Mouse (Mus musculus) embryonic fibroblast, embryonic 13.5 days (primary cell): ENCODE data around the gene Cygb. TPM values are rescaled to one million over a fixed set of nuclear protein-coding genes. Genes with fewer than 3 reads are reported as not detected.
"Not testable (repeated sequence)": the region's sequence is repeated elsewhere in the genome, so short reads cannot be mapped to it uniquely, and the experiment has no call there.

Source experiments
- H3K27ac ChIP-seq: 2 replicates; pipeline ENCODE4 v1.5.1; 2012; ENCODE audit warnings: low read length, control low read depth, inconsistent platforms; ENCODE audit not compliant: insufficient read depth
- H3K4me1 ChIP-seq: 2 replicates; pipeline ENCODE4 v1.6.1; 2011; ENCODE audit warnings: low read length; ENCODE audit not compliant: control insufficient read depth, insufficient read depth
- H3K4me3 ChIP-seq: 2 replicates; pipeline ENCODE4 v1.5.1; 2011; ENCODE audit warnings: mild to moderate bottlenecking, control low read depth, low read length; ENCODE audit not compliant: insufficient read depth
- CTCF ChIP-seq: IDR thresholded peaks from 2 replicates; pipeline ENCODE4 v1.5.1; 2011; ENCODE audit warnings: mild to moderate bottlenecking, control low read depth, low read length, moderate library complexity, borderline replicate concordance; ENCODE audit not compliant: insufficient read depth
- POLR2A ChIP-seq: IDR thresholded peaks from 2 replicates; pipeline ENCODE4 v1.6.1; 2011; ENCODE audit warnings: low read depth, mild to moderate bottlenecking, control low read depth, low read length, moderate library complexity
- polyA plus RNA-seq: library from polyadenylated mRNA; stranded (reverse); fragments of >200 nt; gene quantifications from 2 replicates; pipeline ENCODE4 v1.2.4, GENCODE M21; 2011; ENCODE audit warnings: low read depth; ENCODE audit not compliant: missing spikeins, insufficient read length

Gene Cygb
- polyA plus RNA-seq, 1 experiment: 0.74 TPM

- no peak overlapping the region for H3K27ac ChIP-seq
- H3K4me1 ChIP-seq: no peaks in the 10 kb centered on the region
- TF ChIP-seq POLR2A: no peak
- TF ChIP-seq CTCF: no peak
- H3K4me3 ChIP-seq: no peak overlapping the region
Observed at GRCm38 (mm10) chr11:116668381-116668825, 14.3 kb upstream of the Cygb start.

GRCm38 (mm10) chr11:116667930-116668329 is 13.8 kb upstream of the Cygb start:
- TF ChIP-seq CTCF: no peak
- TF ChIP-seq POLR2A: no peak
- no peak overlapping the region for H3K27ac ChIP-seq
- H3K4me3 ChIP-seq: no peak overlapping the region
- no peaks in the 10 kb centered on the region for H3K4me1 ChIP-seq

DNA sequence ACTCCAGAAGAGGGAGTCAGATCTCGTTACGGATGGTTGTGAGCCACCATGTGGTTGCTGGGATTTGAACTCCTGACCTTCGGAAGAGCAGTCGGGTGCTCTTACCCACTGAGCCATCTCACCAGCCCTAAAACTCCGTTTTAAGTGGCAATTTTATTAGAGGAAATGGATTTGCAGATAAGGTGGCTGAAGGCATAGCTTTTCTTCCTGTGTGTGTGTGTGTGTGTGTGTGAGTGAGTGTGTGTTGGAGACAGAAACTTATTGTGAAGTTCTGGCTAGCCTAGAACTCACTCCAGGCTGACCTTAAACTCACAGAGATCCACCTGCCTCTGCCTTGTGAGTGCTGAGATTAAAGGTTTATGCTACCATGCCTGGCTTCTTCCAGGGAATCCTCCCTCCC is 12.9 kb upstream of the Cygb start:
- H3K4me3 ChIP-seq, H3K27ac ChIP-seq, H3K4me1 ChIP-seq: not testable (repeated sequence)

GRCm38 (mm10) chr11:116666566-116666965 is 12.5 kb upstream of the Cygb start:
- TF ChIP-seq POLR2A (no peak), CTCF (no peak)
- no peak overlapping the region for H3K27ac ChIP-seq
- H3K4me1 ChIP-seq: no peaks in the 10 kb centered on the region
- H3K4me3 ChIP-seq: no peak overlapping the region

- TF ChIP-seq CTCF (no peak), POLR2A (no peak)
- no peak overlapping the region for H3K27ac ChIP-seq
- H3K4me3 ChIP-seq: no peak overlapping the region
- H3K4me1 ChIP-seq: no peaks in the 10 kb centered on the region
Observed at GRCm38 (mm10) chr11:116665289-116665688, 11.2 kb upstream of the Cygb start.

- Histone ChIP-seq H3K27ac (no peak overlapping the region), H3K4me1 (no peaks in the 10 kb centered on the region), H3K4me3 (no peak overlapping the region)
- TF ChIP-seq CTCF: no peak
- TF ChIP-seq POLR2A: no peak
Observed at GRCm38 (mm10) chr11:116661948-116662377, 7.8 kb upstream of the Cygb start.

- Histone ChIP-seq H3K27ac (no peak overlapping the region), H3K4me1 (no peaks in the 10 kb centered on the region), H3K4me3 (no peak overlapping the region)
- TF ChIP-seq CTCF: no peak
- TF ChIP-seq POLR2A: no peak
Observed at GRCm38 (mm10) chr11:116661291-116661947, 7.3 kb upstream of the Cygb start.

DNA sequence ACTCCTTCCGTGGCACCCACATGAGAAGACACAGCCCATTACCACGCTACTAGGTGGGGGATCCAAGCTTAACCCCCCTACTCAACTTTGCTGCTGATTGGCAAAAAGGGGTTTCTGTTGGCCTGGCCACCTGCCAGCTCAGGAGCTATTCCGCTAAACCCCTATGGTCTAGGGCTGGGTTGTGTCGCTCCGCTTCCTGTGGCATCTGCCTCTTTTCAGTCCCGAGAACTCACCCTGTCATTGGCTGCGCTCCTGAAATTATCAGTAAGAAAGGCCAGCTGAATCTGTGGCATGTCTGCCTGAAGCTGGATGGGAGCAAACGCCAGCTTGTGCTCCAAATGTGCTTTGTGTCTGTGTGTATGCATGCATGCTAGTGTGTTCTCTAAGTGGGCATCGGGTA is 6.1 kb upstream of the Cygb start:
- no peaks in the 10 kb centered on the region for H3K4me1 ChIP-seq

GRCm38 (mm10) chr11:116659027-116659621 is 5.0 kb upstream of the Cygb start:
- Histone ChIP-seq H3K4me1 (no peaks in the 10 kb centered on the region), H3K4me3 (no peak overlapping the region), H3K27ac (no peak overlapping the region)
- TF ChIP-seq POLR2A (no peak), CTCF (no peak)

More for the DNA sequence above, 6.1 kb upstream of the Cygb start:
- no peak overlapping the region for H3K4me3 ChIP-seq
- no peak for TF ChIP-seq POLR2A
- TF ChIP-seq CTCF: no peak
- H3K27ac ChIP-seq: no peak overlapping the region

DNA sequence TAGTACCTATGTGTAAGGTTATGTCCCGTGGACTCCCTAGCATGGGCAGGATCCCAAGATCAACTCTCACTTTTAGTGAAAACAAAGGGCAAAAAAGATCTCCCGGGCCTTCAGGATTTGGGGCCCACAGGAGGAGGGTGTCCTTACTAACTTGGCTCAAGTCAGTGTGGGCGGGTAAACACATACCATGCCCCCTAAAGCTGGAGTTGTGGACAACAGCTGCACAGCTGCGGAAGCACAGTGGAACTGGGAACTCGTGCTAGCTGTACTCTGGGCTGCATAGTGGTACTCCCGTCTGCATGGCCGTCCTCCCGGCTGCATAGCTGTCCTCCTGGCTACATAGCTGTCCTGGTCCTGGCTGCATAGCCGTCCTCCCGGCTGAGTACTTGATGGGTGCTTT is 4.1 kb upstream of the Cygb start:
- no peak overlapping the region for H3K4me3 ChIP-seq
- no peak overlapping the region for H3K27ac ChIP-seq
- TF ChIP-seq CTCF (no peak), POLR2A (no peak)
- H3K4me1 ChIP-seq: no peaks in the 10 kb centered on the region
